In genomic region chr13:118714284-118715065, GRCm38 (mm10) we compare ENCODE assay signal across 8 mouse cellular contexts. TPM values are rescaled to one million over a fixed set of nuclear protein-coding genes. Genes with fewer than 3 reads are reported as not detected.
DNase-seq lines count a peak whose midpoint lies in the region; ATAC-seq and TF ChIP-seq lines count a peak whose summit lies in the region.

No protein-coding gene starts in this region.

- TF ChIP-seq POLR2A in kidney, adult 2 months (IDR thresholded peaks at IDR 0.05; ENCODE audit: low read depth, low read length): no peak

- H3K27me3 ChIP-seq in kidney, adult 2 months (replicated peaks; ENCODE audit: control insufficient read depth, insufficient read depth, low read length): no peaks in the 10 kb centered on the region; the same call in 1 of the 2 replicates
- peaks cover 16% of the 10 kb centered on the region; the same call in 1 of the 2 replicates for H3K27me3 ChIP-seq in midbrain, embryonic 14.5 days (ENCODE audit: control insufficient read depth, insufficient read depth, low read length)

- peak overlapping the region; percentile 44 for H3K4me3 ChIP-seq in kidney, adult 2 months (ENCODE audit: insufficient read depth, low read depth, low read length)
- peak overlapping the region; percentile 49 for H3K4me3 ChIP-seq in midbrain, embryonic 14.5 days (replicated peaks; ENCODE audit: low read depth, low read length)

- ATAC-seq in midbrain, embryonic 14.5 days (ENCODE audit: low FRiP score, low TSS enrichment): peak; percentile 74
- ATAC-seq in inflammation-experienced regulatory T-cells, adult 6 months: no peak

- no peaks in the 10 kb centered on the region for H3K9me3 ChIP-seq in midbrain, embryonic 14.5 days (ENCODE audit: control insufficient read depth, low read length)

- H3K4me1 ChIP-seq in kidney, adult 2 months (ENCODE audit: control insufficient read depth, insufficient read depth, low read length): no peaks in the 10 kb centered on the region
- H3K4me1 ChIP-seq in midbrain, embryonic 14.5 days (ENCODE audit: control insufficient read depth, insufficient read depth, low read length): peaks cover 18% of the 10 kb centered on the region; the same call in 1 of the 2 replicates

- no peaks in the 10 kb centered on the region for H3K36me3 ChIP-seq in kidney, adult 2 months (ENCODE audit: control insufficient read depth, insufficient read depth, low read length)
- H3K36me3 ChIP-seq in midbrain, embryonic 14.5 days (ENCODE audit: control insufficient read depth, insufficient read depth, low read length): no peaks in the 10 kb centered on the region

- H3K27ac ChIP-seq in kidney, adult 2 months (ENCODE audit: insufficient read depth, low read depth, low read length): no peak overlapping the region
- no peak overlapping the region for H3K27ac ChIP-seq in midbrain, embryonic 14.5 days (replicated peaks; ENCODE audit: low read depth, low read length)

- peak overlapping the region; percentile 47 for H3K9ac ChIP-seq in midbrain, embryonic 14.5 days (replicated peaks; ENCODE audit: low read length)

- under 1% methylated on average over 36 of the region's 36 CpGs for WGBS in kidney, adult 2 months
- under 1% methylated on average over 25 of the region's 36 CpGs for WGBS in midbrain, embryonic 14.5 days

- H3K4me2 ChIP-seq in midbrain, embryonic 14.5 days (ENCODE audit: low read length): peak overlapping the region; percentile 91

- DNase-seq in kidney, adult 2 months: peak; percentile 2
- no peak for DNase-seq in kidney, adult 8-10 months
- peak; percentile 35 for DNase-seq in R1 (ENCODE audit: low read depth, low spot score)
- DNase-seq in forelimb bud, embryonic 11.5 days (ENCODE audit: low read depth, low spot score): peak; percentile 75
- peak; percentile 13 for DNase-seq in kidney, postnatal 14 days
- DNase-seq in midbrain, embryonic 14.5 days: peak; percentile 74
- DNase-seq in thymus, postnatal 25 days: no peak

- no peak for TF ChIP-seq CTCF in kidney, adult 2 months (conservative IDR thresholded peaks at IDR 0.05; ENCODE audit: insufficient read depth, insufficient read length, low read depth, low read length)

RNA-seq across cellular contexts. Expression of gene Fgf10, which starts 44.9 kb away (rescaled TPM):
- polyA plus RNA-seq in kidney, adult 2 months (2012; rRNA removed): 0.39 and 0.42 TPM in 2 replicates
- 0.73 and 0.92 TPM in 2 replicates for polyA plus RNA-seq in midbrain, embryonic 14.5 days (2014; fragmentation: Nextera tagmentation; extraction: Ambion mirVana)
- polyA plus RNA-seq in inflammation-experienced regulatory T-cells, adult 6 months (2017; shearing (Covaris generic)): not detected

Comparison
In these comparisons a context has a peak if more than half of its experiments do, and no peak if none do; other contexts are left out.
1. DNase-seq: peak in kidney, adult 2 months (single experiment), R1 (single experiment), forelimb bud, embryonic 11.5 days (single experiment), kidney, postnatal 14 days (single experiment) and midbrain, embryonic 14.5 days (single experiment); none in kidney, adult 8-10 months (0 of 2) and thymus, postnatal 25 days (single experiment).